Mouse (Mus musculus): ENCODE measurements around the gene Gpr157.

The Gpr157 gene

DNA sequence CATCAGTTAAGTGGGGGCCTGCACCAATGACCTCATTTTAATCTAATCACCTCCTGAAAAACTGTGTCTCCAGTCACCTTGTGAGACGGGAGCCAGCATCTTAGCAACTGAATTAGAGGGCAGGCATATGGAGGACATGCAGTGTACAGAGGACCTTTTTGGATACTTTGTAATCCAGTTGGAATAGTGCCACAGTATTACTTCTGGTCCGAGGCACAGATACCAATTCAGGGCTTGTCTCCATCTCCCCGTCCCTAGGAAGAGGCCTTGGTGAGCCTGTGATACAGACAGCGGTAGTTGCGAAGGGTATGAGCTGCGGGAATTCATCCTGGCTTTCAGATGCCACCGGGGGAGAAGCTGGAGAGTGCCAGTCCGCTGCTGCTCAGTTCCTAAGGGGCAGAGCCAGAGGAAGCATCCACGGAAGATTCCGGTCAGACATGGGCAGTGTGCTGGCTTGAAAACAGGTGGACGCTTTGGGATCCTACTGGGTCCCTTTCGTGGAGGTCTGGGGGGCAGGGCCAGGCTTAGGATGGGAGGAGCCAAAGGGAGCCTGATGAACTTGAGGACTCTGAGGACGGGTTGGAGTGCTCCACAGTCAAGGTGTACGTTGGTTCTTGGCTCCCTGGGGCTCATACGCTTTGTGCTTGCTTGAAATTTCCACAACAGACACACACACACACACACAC, 14.6 kb upstream of the Gpr157 start:
- DNase-seq = no peak

DNA sequence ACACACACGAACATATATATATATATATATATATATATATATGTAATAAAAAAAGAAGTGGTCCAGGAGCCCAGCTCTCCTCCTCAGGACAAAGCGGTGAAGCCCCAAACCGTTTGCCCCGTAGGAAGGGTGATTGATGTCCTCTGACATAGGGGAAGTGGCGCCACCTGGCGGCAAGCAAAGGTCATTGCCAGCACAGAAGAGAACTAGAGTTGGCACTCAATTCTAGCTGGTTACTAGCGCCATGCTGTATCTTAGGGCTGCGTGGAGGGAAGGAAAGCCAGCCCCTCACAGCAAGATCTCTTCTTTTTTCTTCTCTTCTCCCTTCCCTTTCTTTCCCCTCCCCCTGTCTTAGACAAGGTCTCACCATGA, 14.1 kb upstream of the Gpr157 start:
- DNase-seq = peak; percentile 75

DNA sequence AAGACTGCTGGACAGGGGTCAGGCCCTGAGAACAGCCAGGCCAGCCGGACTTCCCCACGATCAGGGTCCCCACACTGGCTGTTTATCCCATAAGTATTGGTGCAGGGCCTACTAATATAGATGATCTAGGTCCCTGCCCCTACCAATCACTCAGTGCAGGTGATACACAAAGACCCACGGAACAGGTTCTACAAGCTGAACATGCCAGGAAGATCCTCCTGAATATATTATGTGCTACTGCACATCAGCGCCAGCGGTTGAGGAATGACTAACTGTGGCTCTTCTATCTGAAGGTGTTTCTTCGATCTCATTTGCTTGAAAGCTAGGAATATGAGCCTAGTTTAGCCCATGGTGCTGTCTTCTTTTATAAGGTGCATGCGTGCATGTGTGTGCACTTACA, 11.8 kb upstream of the Gpr157 start:
- no peak for DNase-seq

DNA sequence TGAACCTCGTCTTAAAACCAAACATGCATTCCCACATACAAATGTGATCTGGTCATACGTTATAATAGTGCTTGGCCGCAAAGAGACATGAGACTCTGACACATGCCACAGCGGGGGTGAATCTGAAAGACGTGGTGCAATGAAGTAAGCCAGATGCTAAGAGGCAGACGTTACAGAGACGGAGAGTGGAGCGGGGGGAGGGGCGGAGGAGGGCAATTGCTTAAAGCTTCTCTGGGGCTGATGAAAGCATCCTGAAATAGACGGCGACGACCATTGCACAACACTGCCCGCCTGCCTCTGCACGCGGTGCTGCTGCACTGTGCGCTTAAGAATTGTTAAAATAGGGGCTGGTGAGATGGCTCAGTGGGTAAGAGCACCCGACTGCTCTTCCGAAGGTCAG, 11.0 kb upstream of the Gpr157 start:
- DNase-seq = no peak

DNA sequence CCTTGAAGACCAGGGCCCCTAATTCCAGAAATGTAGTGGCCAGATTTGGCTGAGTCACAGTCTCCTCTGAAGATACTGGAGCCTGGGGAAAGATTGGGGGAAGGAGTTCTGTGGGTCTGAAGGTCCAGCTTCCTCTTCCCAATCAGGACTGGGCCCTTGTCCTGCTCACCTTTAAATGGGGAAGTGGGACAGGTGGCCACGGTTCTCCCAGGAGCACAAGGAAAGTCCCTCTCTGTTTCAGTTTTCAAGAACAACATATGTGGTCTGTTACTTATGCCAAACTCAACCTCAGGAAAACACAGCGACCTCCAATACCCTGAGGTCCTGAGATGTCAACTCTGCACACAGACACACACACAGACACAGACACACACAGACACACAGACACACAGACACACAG, 8.5 kb upstream of the Gpr157 start:
- DNase-seq = no peak

DNA sequence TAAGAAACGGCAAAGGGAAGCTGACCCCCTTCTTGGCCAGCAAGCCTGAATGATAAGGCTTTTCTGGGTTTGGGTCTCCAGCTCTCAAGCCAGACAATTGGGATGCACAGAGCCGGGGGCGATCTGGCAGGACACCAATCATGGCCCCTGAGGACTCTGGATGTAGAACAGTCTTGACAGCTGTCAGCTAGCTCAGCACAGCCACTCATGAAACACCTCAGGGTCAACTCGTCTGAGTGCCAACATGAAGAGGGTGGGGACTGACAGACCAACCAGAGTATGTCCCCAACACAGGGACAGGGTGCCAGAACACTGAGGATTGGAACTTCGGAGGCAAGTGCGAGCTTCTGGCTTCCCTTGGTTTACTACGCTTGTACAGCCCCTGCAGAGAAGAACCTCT, 7.9 kb upstream of the Gpr157 start:
- DNase-seq = no peak

DNA sequence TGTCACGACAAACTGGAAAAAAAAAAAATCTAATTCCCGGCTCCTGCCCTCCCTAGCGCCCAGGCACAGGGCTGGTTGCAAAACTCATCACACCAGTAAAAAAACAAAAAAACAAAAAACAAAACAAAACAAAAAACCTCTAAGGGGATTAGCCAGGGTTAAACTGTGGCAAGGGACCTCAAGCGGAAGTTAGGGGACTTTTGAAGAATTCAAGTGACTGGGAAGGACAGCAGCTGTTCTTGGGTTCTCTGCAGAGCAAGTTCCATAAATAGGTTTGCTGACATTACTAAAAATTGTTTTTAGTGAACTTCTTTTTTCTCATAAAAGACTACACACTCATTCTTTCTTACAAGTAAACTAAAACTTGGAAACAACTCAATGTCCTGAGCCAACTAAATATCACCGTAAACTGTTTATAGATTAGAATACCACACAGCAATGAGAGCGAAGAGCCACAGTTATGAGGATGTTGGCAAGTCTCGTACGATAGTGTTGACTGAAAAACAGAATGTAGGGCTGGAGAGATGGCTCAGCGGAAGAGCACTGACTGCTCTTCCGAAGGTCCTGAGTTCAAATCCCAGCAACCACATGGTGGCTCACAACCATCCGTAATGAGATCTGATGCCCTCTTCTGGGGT, 6.7 kb upstream of the Gpr157 start:
- DNase-seq = no peak

DNA sequence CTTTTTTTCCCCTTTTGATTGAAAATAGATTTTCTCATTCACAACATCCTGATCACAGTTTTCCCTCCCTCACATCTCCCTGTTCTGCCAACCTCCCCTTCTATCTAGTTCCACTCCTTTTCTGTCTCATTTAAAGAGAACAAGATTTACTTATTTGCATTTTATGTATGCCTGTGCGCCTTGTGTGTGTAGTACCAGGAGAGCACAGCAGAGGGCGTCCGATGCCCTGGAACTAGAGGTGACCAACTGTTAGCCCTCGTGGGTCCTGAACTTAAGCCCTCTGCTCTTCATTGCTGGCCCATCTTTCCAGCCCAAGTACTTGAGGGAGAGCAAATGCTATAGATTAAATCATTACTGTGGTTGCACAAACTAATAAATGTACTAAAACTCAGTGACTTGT, 1.8 kb upstream of the Gpr157 start:
- DNase-seq = no peak

DNA sequence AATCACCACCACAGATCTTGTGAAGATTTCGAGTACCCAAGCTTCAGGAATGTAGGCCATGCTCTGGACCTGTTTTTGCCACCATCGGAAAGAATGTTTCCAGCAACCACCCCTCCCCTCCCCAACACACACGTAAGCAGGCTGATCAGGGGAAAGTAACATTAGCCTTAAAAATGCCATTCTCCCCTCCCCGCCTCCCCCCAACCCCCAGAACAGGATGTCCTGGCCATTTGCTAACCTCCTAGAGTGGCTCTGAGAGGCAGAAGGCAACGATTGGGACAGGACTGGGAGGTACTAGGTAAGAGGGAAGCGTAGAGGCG, 364 bp upstream of the Gpr157 start:
- no peak for DNase-seq

DNA sequence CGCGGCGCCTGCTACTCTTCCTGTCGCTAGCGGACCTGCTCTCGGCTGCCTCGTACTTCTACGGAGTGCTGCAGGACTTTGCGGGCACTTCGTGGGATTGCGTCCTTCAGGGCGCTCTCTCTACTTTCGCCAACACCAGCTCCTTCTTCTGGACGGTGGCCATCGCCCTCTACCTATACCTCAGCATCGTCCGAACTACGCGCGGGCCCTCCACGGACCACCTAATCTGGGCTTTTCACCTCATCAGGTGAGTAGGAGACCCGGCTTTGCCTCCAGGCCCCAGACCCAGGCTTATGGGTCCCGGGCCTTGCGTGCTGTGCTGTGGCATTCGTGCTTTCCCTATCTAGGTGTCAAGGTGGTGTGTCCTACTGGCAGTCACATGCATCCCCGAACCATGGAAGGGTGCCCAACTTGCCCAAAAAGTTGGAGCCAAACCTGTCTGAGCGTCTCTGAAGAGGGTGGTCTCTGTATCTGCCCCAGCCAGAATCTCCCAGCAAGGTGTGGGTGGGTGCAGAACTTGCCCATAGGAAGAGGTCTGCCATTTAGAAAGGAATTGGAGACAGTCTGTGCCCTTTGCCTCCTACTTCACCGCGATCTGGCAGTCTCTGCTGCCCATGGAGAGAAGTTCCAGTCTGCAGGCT, 845 bp downstream of the Gpr157 start:
- no peak for DNase-seq

DNA sequence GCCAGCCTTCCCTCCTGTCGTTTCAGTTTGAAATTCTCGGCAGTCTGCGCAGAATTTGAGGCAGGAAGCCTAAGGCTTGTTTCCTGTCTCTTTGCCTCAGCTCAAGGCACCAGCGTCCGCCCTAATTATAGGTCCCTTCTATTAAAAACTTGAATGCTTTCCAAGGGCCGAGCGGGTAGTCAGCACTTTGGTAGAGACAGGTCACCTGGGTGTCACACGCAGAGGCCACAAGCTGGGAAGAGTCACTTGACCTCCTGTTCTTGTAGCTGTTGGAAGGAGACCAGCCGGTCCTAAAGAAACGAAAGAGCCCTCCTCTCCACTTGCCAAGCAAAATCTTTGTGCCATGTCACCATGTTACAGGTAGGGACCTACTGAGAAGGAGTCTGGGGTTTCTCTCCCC, 2.0 kb downstream of the Gpr157 start:
- DNase-seq = no peak

DNA sequence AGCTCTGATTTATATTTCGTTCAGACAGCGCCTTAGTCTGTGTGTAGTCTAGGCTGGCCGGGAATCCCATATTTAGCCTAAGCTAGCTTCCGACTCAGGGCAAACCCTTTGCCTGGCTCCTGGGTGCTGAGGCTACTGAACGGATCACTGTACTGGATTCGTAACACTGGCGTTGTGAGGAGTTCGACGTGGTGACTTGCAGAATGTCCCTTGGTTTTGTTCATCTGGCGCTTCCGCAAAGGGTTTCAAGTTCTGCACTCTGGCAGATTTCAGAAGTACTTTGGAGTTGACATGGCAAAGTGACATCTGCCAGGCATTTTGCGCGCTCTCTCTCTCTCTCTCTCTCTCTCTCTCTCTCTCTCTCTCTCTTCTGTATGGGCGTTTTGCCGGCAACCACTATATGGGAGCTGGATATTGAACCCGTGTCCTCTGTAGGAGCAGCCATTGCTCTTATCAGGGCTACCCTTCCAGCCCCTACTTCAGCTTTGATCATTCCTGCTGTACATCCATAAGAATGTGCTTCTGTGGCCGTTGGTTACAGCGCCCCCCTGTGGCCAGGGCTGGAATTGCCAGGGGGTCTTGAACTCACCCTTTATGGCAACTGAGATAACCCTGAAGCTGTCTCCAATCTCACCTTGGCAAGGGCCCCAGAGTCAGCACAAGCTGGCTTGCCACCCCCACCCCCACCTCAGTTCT, 4.9 kb downstream of the Gpr157 start:
- DNase-seq = peak; percentile 47

DNA sequence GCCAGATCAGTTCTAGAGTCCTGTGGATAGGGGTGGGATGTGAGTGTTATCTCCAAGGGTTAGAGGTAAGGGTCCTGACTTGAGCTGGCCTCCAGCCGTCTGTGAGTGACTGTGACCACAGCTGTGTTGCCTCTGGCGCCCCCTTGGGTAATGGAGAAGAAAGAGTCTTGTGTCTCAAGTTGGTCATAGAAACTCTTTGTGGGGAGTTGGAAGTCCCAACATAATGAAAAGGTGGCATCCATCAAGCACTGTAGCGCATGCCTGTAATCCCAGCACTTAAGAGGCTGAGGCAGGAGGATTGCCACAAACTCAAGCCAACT, 5.4 kb downstream of the Gpr157 start:
- no peak for DNase-seq

DNA sequence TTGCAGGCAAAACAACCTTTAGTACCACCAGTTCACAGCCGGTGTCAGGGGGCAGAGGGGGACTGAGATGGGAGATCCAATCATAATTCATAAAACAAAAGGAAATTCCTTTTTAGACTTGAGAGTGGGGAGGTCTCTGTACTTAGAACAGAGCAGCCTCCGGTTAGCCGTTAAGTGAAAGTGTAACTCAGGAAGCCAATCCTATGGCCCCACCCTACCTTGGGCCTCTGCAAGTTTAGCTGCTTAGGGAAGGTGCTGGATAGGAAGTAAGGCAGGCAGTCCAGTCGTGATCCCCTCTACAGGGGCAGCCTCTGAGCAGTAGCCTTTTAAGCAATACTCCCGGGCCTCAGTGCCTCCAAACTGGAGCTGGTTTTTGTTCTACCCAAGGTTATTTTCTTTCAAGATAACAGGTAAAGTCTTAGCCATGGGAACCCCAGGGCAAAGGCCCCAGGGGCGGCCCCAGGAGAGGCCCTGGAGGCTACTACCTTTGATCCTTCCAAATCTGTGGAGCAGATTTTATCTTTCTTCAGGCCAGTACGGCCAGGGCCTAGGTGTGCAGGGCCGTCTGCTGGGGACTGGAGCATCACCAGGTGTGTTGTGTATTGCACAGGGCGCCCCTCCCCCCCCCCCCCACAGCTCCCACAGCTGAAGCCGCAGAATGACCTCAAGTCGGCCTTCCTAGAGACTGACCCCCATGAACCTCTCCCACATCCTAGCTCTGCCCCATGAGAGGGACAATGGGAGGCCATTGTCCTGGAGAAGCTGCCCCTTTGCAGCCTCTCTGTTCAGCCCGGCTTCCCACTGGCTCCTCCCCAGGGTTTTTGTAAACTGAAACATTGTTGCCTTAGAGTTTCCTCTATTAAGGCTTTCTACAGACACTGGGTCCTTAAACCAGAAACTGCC, 6.6 kb downstream of the Gpr157 start:
- DNase-seq = no peak

DNA sequence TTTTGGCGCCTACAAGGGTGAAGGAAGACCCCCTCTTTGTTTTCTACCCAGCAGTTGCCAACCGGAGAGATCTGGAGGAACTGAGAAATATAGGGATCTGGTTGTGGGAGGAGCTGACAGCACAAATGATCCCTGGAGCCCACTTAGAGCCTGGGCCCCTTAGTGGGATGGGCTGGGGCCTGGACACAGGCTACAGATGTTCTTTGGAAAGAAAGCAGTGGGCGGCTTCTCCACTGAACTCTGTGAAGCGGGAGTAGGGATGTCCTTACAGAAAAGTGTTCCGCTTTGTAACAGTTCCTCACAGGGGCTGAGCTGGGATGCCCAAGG, 7.3 kb downstream of the Gpr157 start:
- DNase-seq = no peak

DNA sequence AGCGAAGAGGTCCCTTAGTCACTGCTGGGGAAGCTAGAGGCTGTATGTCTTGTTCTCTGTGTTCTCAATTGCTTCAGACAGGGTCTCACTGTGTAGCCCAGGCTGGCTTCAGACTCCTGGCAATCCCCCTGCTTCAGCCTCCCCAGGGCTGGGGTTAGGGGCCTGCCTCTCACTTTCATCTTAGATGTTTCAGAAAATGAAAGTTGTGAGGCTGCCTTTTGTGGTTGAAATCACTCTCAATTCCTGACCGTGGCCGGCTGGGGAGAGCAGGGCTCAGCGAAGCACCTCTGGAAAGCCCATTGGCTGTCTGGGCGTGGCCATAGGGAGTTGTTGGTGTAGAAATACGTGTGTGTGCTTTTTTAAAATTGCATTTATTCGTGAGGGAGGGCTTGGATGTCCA, 9.1 kb downstream of the Gpr157 start:
- no peak for DNase-seq

DNA sequence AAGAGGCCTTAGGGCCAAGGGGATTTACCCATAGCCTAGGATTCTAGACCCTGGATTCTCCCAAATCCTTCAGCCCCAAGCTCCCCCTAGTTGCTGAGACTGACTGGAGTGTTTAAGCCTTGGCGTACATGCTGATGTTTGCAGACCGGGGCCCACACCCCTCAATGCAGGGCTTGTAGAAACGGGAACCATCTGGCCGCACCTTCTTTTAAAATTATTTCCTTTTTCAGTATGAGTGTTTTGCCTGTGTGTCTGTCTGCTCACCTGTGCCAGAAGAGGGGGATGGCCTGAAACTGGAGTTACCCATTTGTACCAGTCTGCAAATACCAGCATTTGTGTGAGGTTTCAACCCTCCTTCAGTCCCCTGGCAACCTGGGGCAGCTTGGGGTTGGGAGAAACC, 10.7 kb downstream of the Gpr157 start:
- no peak for DNase-seq

DNA sequence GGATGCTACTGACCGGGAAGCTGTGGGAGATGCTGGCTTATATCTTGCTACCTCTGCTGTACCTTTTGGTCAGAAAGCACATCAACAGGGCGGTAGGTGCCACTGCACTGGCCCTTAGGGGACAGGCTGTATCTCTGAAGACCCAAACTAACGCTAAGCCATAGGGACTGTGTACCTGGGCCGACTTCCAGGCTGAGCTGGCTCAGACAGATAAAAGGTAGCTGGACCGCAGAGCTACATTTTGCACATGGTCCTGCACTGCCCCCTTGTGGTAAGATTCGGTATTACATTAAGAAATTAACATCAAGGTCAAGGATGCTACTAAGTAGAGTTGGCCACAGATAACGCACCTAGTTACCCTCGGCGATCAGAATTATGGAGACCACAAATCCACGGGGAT, 11.7 kb downstream of the Gpr157 start:
- peak; percentile 73 for DNase-seq

DNA sequence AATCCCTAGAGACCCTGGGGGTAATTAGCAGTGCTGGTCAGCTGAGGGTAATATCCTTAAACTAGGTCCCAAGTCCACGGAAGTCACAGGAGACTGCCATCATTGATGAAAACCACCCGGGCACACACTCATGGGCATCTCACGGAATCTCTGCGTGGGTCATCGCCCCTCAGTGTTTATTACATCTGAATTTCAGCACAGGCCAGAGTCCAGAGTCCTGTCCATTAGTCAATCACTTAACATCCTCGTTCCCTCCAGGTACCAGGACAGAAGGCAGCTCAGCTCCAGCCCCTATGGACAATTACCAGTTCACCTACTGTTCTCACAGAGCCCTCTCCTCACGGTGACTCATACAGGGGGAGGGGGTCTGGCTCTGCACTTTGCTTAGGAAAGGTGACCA, 15.7 kb downstream of the Gpr157 start:
- no peak for DNase-seq

DNA sequence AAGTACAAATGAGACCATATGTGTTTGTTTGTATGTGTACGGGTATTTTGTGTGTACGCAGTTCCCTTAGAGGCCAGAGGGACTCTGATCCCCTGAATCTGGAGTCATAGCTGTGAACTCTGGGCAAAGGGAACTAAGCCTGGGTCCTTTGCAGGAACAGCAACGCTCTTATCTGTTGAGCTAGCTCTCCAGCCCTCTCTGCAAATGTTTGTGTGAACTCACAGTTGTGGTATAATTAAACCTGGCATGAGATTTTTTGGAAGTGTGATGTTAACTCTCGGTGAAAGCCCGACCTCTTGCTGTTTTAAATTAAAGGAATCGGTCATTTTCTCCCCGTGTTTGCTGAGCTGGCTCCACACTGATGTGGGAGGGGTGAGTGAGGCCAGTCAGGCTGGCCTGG, 18.5 kb downstream of the Gpr157 start:
- DNase-seq = no peak

DNA sequence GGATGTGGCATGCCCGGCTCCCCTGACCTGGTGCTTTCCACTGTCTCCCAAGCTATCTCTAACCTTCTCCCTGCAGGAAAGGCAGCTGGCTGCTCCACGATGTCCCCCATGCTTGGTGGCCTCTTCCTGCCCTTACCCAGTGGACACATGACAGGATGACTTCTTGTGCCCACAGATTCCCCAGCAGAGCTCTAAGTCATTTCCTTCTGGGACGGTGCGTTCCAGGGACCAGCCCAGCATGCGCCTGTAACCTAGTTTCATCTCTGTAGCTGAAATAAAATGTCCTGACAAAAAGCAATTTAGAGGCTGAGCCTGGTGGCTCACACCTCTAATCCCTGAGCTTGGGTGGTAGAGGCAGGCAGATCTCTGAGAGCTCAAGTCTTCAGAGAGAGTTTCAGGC, 19.5 kb downstream of the Gpr157 start:
- DNase-seq = no peak

DNA sequence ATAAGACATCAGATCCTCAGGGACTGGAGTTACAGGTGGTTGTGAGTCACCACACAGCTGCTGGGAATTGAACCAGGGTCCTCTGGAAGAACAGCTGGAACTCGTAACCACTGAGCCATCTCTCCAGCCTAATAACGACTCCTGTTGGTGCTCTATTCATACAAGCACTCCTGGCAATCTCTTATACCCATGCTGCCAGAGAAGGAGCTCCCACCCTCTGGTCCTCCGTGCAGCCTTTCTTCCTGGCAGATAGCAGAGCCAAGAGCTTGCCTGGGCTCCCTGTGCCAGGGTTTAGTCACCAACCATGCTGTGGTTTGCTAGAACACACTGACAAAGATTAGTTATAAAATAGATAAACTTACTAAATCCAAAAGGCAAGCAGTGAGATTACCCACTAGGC, 22.5 kb downstream of the Gpr157 start:
- no peak for DNase-seq

DNA sequence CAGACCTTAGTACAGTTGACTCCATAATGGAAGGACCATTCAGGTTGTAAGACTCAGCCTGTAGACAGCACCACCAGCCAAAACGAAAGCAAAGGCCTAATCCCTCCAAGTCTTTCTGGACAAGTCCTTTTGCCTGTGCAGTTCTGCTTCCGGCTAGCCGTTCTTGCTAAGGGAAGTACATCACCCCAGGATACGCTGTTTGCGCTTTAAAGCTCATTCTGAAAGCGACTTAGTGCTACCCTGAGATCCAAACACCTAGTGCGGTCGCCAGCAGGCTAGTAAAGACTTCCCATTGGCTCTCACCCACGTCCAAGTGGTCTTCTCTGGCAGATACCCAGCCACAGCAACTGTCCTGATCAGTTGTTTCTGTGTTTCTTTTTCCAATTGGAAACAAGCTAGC, 23.2 kb downstream of the Gpr157 start:
- no peak for DNase-seq

DNA sequence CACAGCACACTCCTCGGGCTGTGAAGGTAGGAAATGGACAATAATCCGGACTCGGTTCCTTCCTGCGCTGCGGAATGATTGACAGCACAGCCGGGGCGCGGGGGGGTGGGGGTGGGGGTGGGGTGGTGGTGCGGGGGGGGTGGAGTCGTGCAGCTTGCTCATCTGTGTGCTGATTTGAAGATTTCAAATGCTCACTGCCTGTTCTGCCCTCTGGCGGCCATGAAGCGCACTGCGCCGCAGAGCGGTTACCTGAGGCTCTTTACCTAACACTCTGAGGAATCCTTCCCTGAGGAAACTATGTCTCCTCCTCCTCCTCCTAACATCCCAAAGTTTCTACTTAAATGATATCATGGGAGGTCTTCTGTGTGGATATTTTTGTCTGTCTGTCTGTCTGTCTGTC, 25.7 kb downstream of the Gpr157 start:
- peak; percentile 81 for DNase-seq

All from kidney, postnatal 10 days (tissue).